Comparison of ENCODE assay signal across 17 mouse cellular contexts in the genomic region with DNA sequence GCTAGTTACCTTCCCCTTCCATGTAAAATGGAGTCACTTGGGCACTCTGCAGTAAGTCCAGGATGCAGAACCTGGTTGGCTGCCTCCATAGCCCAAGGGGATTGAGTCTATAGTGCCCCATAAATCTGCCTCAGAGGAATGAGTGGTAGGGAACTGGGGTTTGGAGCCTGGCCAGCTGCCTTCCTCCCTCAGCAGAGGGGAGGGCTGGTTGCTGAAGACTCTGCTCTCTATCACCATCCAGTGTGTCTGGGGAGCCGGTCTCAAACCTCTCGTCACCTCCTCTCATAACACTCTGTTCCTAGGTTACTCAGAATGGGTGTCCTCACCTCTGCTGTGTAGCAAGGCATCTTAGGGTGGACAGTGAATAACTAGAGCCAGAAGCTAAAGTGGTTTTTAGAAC. TPM values are rescaled to one million over a fixed set of nuclear protein-coding genes. Genes with fewer than 3 reads are reported as not detected.
A peak's percentile ranks its signal among the peaks of the same experiment; 100 is the strongest.
DNase-seq lines count a peak whose midpoint lies in the region; ATAC-seq and TF ChIP-seq lines count a peak whose summit lies in the region.
"Had no signal": no experiment of that assay in that cellular context is flagged by ENCODE, and none has a peak within 500 bp of the region (broad histone marks: within the 10 kb centered on the region; RNA-seq: fewer than 3 reads in every experiment).

No protein-coding gene starts in this region.

- no peak for TF ChIP-seq POLR2A in heart, adult 2 months (IDR thresholded peaks at IDR 0.05; ENCODE audit: insufficient read depth, low read depth, low read length)
- no peak for TF ChIP-seq POLR2A in embryonic fibroblast, embryonic 13.5 days (IDR thresholded peaks at IDR 0.05; ENCODE audit: low read depth, low read length)
- TF ChIP-seq POLR2A in limb, embryonic 14.5 days (IDR thresholded peaks at IDR 0.05; ENCODE audit: borderline replicate concordance, extremely low read depth, insufficient read depth, insufficient read length): no peak

- intact Hi-C loops in heart, adult 2 months (cut with DNase I): no loop called here

- H3K9me3 ChIP-seq in limb, embryonic 14.5 days (ENCODE audit: control insufficient read depth, low read length): no peaks in the 10 kb centered on the region
- H3K9me3 ChIP-seq: embryonic facial prominence, embryonic 13.5 days had no signal

- DNase-seq in heart, adult 11 months: peak; percentile 87
- no peak for DNase-seq in heart, adult 2 months
- peak; percentile 72 for DNase-seq in kidney, postnatal 10 days
- no peak for DNase-seq in kidney, adult 8-10 months
- peak; percentile 57 for DNase-seq in limb, embryonic 14.5 days (ENCODE audit: low spot score)
- no peak for DNase-seq in cerebellum, adult 18-20 months
- no peak for DNase-seq in thymus, postnatal 36 days
- DNase-seq: cerebellum, adult 8-10 months; forebrain, postnatal 0 days; liver, postnatal 0 days; right cerebral cortex, adult 18-20 months had no signal

- no peak for ATAC-seq in limb, embryonic 14.5 days (ENCODE audit: low FRiP score, low read depth)
- ATAC-seq: forebrain, postnatal 0 days; liver, postnatal 0 days had no signal

- H3K4me2 ChIP-seq in limb, embryonic 14.5 days (replicated peaks; ENCODE audit: low read depth, low read length, severe bottlenecking): no peak overlapping the region
- H3K4me2 ChIP-seq: embryonic facial prominence, embryonic 13.5 days; midbrain, embryonic 11.5 days had no signal

- H3K36me3 ChIP-seq in heart, adult 2 months (ENCODE audit: control insufficient read depth, insufficient read depth, low read length): no peaks in the 10 kb centered on the region
- 0 out of 2 replicates have a peak, but pooled peaks cover 3% of the 10 kb centered on the region for H3K36me3 ChIP-seq in limb, embryonic 14.5 days (ENCODE audit: control insufficient read depth, insufficient read depth, low read length)
- H3K36me3 ChIP-seq: embryonic facial prominence, embryonic 13.5 days had no signal

- no peak for TF ChIP-seq CTCF in heart, adult 2 months (IDR thresholded peaks at IDR 0.05)
- TF ChIP-seq CTCF in embryonic fibroblast, embryonic 13.5 days (IDR thresholded peaks at IDR 0.05; ENCODE audit: borderline replicate concordance, insufficient read depth, low read length): no peak

- peaks cover 2% of the 10 kb centered on the region; the same call in 1 of the 2 replicates for H3K27me3 ChIP-seq in heart, adult 2 months (ENCODE audit: control insufficient read depth, insufficient read depth, low read length)
- no peaks in the 10 kb centered on the region for H3K27me3 ChIP-seq in limb, embryonic 14.5 days (ENCODE audit: control insufficient read depth, insufficient read depth, low read length)

- 21% methylated on average over 2 of the region's 2 CpGs for WGBS in heart, adult 2 months
- 22% methylated on average over 2 of the region's 2 CpGs for WGBS in limb, embryonic 14.5 days

- no peak overlapping the region for H3K27ac ChIP-seq in heart, adult 2 months
- peak overlapping the region; percentile 60 for H3K27ac ChIP-seq in embryonic fibroblast, embryonic 13.5 days (ENCODE audit: insufficient read depth, low read length)
- H3K27ac ChIP-seq in limb, embryonic 14.5 days (replicated peaks; ENCODE audit: low read depth, low read length): no peak overlapping the region
- H3K27ac ChIP-seq: embryonic facial prominence, embryonic 13.5 days had no signal

- H3K79me2 ChIP-seq in heart, adult 2 months (replicated peaks; ENCODE audit: control insufficient read depth, insufficient read depth, low read length): no peaks in the 10 kb centered on the region

- H3K4me1 ChIP-seq in heart, adult 2 months (ENCODE audit: control insufficient read depth, insufficient read depth, low read length): no peaks in the 10 kb centered on the region
- H3K4me1 ChIP-seq in embryonic fibroblast, embryonic 13.5 days (ENCODE audit: control insufficient read depth, insufficient read depth, low read length): peaks cover 14% of the 10 kb centered on the region
- H3K4me1 ChIP-seq in limb, embryonic 14.5 days (ENCODE audit: control insufficient read depth, insufficient read depth, low read length): peaks cover 46% of the 10 kb centered on the region

- H3K4me3 ChIP-seq in heart, adult 2 months: no peak overlapping the region
- H3K4me3 ChIP-seq in embryonic fibroblast, embryonic 13.5 days (ENCODE audit: insufficient read depth, low read length): no peak overlapping the region
- no peak overlapping the region for H3K4me3 ChIP-seq in limb, embryonic 14.5 days (replicated peaks; ENCODE audit: low read length)
- H3K4me3 ChIP-seq: embryonic facial prominence, embryonic 13.5 days had no signal

- TF ChIP-seq EP300 in heart, adult 2 months (IDR thresholded peaks at IDR 0.05; ENCODE audit: insufficient read depth, low read depth, low read length): no peak

- H3K9ac ChIP-seq in heart, adult 2 months (ENCODE audit: low read depth, low read length): no peak overlapping the region
- H3K9ac ChIP-seq in limb, embryonic 14.5 days (ENCODE audit: low read depth, low read length, severe bottlenecking): no peak overlapping the region
- H3K9ac ChIP-seq: embryonic facial prominence, embryonic 13.5 days; forebrain, postnatal 0 days; liver, postnatal 0 days had no signal

RNA-seq across cellular contexts. Expression of a gene that starts 5.9 kb away (rescaled TPM):
- total RNA-seq in heart, adult 2 months (2021): 1 to 10 TPM in 1 of 2 experiments, under 1 TPM in 1; 0.91 to 1.1 TPM
- polyA plus RNA-seq in heart, adult 2 months (2012; rRNA removed): 1.2 and 1.4 TPM in 2 replicates
- 49.9 and 70.2 TPM in 2 replicates for polyA plus RNA-seq in embryonic fibroblast, embryonic 13.5 days (2011; ENCODE audit: insufficient read length, low read depth, missing spikeins)
- 49.5 and 60.4 TPM in 2 replicates for polyA plus RNA-seq in limb, embryonic 14.5 days (2012; rRNA removed)
- 23.0 and 25.0 TPM in 2 replicates for polyA plus RNA-seq in limb, embryonic 14.5 days (2014; fragmentation: Nextera tagmentation; extraction: Ambion mirVana)

RNA-seq across cellular contexts. Expression of a gene that starts 16.3 kb away (rescaled TPM):
- not detected for total RNA-seq in heart, adult 2 months (2021)
- not detected in 2 replicates for polyA plus RNA-seq in heart, adult 2 months (2012; rRNA removed)
- not detected in 2 replicates for polyA plus RNA-seq in embryonic fibroblast, embryonic 13.5 days (2011; ENCODE audit: insufficient read length, low read depth, missing spikeins)
- not detected in 2 replicates for polyA plus RNA-seq in limb, embryonic 14.5 days (2012; rRNA removed)
- polyA plus RNA-seq in limb, embryonic 14.5 days (2014; fragmentation: Nextera tagmentation; extraction: Ambion mirVana): not detected in 2 replicates
- total RNA-seq: forebrain, postnatal 0 days; gastrocnemius, postnatal 4 days; left cerebral cortex, postnatal 10 days had no signal
- polyA plus RNA-seq: embryonic facial prominence, embryonic 13.5 days; forebrain, postnatal 0 days; liver, postnatal 0 days; midbrain, embryonic 11.5 days; neural tube, embryonic 11.5 days had no signal

RNA-seq across cellular contexts. Expression of a gene that starts 56.7 kb away (rescaled TPM):
- total RNA-seq in heart, adult 2 months (2021): 100 to 1,000 TPM; 109 to 123 TPM
- polyA plus RNA-seq in heart, adult 2 months (2012; rRNA removed): 31.2 and 34.2 TPM in 2 replicates
- polyA plus RNA-seq in embryonic fibroblast, embryonic 13.5 days (2011; ENCODE audit: insufficient read length, low read depth, missing spikeins): 21.2 and 22.4 TPM in 2 replicates
- 27.8 and 43.1 TPM in 2 replicates for polyA plus RNA-seq in limb, embryonic 14.5 days (2012; rRNA removed)
- polyA plus RNA-seq in limb, embryonic 14.5 days (2014; fragmentation: Nextera tagmentation; extraction: Ambion mirVana): 11.1 and 15.2 TPM in 2 replicates

Comparison
In these comparisons a context has a peak if more than half of its experiments do, and no peak if none do; other contexts are left out.
1. DNase-seq: peak in heart, adult 11 months (single experiment), kidney, postnatal 10 days (single experiment) and limb, embryonic 14.5 days (single experiment); none in heart, adult 2 months (0 of 2), kidney, adult 8-10 months (0 of 2), cerebellum, adult 18-20 months (0 of 2) and thymus, postnatal 36 days (0 of 2).
2. RNA of a gene that starts 5.9 kb away (polyA plus RNA-seq): 49.9 to 70.2 TPM in embryonic fibroblast, embryonic 13.5 days and 23.0 to 60.4 TPM in limb, embryonic 14.5 days; 1.2 to 1.4 TPM in heart, adult 2 months; every median in the first group is over 10 times any median in the second.